Mouse (Mus musculus) mouse embryonic stem cell (cell line): ENCODE results near the gene Hfm1.

Experiments
- in situ Hi-C, 2 experiments: fragments of 300-500 bp; cut with MboI; formaldehyde crosslinking; loops; 1 replicate in 1 of 2; 3 replicates in 1 of 2; pipeline ENCODE4 v1.14.3; 2019 to 2020; ENCODE audit warnings: low sequenced_read_pairs in 2 of 2, low pct_unique_long_range_greater_than_20kb in 1 of 2, mixed read lengths in 1 of 2; ENCODE audit not compliant: unreplicated experiment in 1 of 2

The Hfm1 gene

DNA sequence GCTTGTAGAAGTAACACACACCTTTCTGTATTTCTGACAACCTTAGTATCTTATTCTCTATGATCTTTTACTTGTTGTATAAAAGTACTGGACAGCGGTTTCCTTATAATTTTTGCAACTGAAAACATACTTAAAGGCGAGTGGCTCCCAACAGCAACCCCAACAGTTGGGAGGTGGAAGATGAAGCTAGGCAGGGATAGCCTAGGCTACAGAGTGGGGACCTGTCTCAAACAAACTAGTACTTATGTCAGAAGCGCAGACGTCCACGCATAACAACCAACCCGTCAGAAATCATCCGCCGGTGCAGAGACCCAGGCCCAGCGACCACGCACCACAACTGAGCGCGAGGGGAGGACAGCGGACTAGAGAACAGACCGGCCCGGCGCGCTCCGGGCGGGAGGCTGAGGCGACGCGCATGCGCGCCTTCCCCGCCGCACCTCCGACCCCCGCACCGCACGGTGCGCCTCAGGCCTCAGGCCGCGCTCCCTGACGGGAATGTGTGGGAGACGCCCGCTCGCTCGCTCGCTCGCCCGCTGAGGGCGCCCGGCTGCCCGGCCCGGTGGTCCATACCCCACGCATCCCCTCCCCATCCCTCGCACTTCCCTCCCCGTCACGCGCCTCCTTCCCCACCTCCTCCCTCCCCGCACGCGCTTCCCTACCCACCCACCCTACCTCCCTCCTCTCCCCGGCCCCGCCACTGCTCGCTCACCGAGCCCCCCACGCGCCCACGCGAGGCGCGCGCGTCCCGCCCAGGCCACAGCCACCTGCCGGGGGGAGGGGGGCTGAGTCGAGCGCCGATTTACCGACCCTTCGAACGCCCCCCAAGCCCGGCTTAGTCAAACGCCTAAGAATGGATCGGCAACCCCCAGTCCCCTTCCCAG is at the start of gene Hfm1:
Hfm1 (minus strand) TSS at position 834 of the 881 bp plus-strand sequence.
- in situ Hi-C loops = no loop called here

DNA sequence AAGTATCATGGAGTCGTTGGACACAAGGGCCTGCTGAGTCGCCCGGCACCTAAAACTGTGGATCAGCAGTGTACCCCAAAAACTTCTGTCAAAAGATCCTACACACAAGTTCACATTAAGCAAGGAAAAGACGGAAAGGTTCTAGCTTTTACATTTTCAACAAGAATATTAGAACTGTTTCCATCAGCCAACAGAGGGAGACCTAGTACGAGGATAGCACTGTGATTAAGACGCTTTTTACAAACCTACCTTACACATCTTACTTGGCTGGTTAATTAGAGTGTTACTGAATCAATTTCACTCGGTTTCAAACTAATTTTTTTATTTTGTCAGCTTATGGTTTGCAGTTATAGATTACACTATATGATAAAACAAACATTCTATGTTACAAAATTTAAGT is 47.8 kb upstream of the Hfm1 start:
- in situ Hi-C loops = no loop called here

DNA sequence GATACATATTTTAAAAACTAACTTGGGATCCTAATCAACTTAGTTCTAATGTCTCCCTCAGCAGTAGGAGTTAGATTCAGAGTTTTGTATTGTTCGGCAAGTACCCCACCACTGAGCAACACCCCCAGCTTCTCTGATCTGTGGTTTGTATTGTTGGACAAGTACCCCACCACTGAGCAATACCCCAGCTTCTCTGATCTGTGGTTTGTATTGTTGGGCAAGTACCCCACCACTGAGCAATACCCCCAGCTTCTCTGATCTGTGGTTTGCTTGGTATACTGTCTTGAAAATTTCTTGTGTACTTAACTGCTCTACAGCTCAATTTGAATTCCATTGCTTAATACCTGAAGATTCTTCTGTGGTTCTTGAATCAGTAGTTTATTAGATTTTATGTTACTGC is 41.5 kb upstream of the Hfm1 start:
- in situ Hi-C loops = no loop called here

DNA sequence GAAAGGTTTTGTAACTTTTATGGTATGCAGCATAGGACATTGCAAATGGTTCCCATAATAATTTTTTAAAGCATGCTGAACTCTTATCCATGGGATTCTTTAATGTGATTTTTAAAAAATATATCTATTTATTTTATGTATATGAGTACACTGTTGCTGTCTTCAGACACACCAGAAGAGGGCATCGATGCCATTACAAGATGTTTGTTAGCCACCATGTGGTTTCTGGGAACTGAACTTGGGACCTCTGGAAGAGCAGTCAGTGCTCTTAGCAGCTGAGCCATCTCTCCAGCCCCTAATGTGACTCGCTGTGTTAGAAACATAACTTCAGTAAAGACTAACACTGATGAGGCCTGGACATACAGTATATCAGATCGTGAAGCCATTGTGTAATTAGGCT is 40.3 kb upstream of the Hfm1 start:
- in situ Hi-C loops = no loop called here

DNA sequence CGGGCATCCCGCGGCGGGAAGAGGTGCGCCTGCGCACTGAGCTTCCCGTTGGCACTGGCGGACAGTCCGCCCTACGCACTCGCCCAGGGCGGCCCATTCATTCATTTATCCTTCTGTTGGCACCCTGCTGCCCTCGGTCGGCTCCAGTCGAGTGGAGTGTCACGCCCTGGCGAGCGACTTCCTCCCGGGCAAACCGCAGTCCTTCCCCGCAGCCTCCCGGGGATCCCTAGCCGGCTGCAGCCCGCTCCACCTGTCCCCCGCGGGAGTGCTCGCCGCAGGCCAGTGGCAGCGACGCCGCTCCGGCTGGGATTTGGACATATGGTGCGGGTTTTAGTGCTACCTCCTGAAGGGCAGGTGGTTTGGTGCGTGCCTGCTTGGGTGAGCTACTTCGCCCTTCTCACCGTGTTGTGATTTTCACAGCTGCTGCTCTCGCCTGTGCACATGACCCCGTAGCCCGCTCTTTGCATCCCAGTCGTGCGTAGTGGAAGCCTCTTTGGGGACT is 38.4 kb upstream of the Hfm1 start:
- in situ Hi-C loops = no loop called here

DNA sequence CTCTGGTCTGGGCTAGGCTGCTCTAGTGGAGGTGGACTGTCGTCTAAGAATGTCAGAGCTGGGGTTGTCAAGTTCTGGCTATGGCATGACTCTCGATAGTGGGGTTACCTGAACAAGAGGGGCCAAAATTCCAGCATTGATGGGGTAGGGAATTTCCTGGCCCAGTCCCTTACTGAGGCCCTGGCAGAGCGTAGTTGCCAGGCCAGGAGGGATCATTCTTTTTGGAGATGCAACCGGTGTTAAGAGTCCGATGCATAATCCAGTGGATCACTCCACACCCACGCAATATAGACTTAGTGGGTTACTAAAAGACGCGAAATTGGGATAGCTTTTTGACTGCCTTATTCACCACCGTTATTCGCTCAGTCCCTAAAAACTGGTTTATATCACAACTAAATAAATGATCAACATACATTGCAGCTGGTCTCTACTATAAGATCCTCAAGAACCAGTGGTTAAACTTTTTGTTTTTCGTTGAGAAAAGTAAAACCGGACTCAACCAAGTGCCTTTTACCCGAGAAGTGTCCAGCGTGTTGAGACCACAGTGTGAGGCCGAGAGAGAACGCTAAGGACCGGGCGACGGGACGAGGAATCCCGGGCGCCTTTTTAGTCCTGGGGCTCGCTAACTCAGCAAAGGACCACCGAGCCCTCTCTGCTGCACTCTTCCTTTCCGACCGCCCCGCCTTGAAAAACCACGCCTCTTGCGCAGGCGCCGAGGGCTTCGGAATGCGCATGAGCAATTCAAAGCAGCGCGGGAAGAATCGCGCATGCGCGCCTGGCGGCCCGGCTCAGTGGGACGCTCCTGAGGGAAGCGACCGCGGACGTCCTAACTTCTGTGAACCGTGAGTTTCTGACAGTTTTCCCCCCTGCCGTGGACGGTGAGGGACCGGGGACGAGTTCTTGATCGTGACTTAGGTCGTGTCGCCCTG is 37.7 kb upstream of the Hfm1 start, which contains the start of gene Cdc7:
Cdc7 (plus strand) TSS at position 739 of the 929 bp plus-strand sequence.
- in situ Hi-C loops = no loop called here

DNA sequence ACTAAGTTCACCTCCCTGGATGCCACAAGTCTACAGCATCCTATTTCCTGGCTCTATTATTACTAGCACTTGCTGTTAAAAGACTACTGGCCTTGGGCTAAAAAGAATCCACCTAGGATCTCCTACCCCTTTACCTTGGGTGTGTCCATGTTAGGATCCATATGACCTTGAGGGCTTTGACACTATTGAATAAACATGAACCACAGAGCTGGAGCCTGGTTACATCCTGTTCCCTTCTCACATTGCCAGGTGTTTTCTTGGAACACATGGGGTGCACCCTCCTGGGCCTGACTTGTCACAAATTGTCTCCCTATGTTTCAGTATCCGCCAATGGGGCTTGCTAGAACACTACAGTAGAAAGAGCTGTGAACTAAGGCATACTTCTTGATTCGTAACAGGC is 34.3 kb upstream of the Hfm1 start:
- in situ Hi-C loops = no loop called here

DNA sequence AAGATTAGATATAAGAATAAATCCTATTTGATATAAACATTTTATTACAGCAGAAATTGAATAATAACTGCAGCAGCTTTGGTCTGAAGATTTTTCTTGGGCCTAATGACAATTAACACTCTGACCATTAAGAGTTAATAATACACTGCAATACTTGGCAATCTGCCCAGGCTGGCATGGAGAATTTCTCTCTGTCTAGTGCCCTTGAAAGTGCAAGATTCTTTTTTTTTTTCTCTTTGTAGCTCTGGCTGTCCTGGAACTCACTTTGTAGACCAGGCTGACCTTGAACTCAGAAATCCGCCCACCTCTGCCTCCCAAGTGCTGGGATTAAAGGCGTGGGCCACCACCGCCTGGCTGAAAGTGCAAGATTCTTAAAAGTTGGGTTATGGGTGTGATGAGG is 32.9 kb upstream of the Hfm1 start:
- in situ Hi-C loops = no loop called here

DNA sequence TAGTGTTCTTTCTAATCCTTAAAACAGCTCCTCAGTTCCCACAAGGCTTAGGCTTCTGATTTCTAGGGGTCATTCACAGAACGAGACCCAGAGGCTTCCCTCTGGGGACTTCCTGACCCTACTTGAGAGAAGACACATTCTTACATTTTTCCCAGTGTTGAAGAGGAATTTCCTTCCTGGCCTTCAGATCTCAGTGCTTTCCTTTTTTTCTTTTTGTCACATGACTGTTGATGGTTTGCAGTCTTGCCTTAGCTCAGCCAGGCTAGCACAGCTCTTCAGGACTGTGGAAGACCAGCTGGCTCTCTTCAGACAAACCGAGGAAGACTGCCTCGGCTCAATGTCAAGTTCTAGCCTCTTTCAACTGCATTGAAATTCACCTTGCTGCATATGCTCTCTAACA is 30.3 kb upstream of the Hfm1 start:
- in situ Hi-C loops = no loop called here

DNA sequence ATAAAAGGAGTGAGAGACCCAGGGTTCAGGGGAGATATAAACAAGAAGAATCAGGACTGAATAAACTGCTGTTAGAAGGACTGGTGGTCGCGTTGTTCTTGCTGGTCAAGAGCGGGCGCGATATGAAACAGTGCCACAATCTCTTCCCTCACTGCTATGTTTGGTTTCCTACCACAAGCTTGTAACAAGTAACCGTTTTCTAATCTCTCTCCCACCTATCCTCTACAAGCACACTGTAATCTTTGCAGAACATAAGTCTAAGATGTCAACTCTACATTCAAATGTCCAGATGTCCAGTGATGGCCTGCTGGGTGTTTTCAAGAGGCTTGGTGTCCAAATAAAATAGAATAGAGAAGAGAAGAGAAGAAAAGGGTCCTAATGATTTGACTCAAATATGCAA is 22.6 kb upstream of the Hfm1 start:
- in situ Hi-C loops = no loop called here

DNA sequence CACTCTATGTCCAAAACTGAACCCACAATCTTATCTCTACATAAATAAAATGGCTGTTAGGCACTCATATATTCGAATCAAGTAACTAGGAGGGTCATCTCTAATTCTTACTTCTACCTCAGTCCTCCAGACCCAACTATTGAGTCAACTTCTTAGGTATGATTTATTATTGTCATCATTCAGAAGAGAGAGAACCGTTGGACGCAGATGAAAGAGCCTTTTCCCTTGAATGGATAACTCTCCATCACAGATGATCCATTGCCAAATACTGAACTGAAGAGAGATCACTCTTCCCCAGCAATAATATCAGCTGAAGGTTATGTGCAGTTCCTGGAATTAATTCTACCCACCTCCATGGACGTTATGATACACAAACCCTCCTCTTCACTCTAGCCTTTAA is 20.2 kb upstream of the Hfm1 start:
- in situ Hi-C loops = no loop called here

DNA sequence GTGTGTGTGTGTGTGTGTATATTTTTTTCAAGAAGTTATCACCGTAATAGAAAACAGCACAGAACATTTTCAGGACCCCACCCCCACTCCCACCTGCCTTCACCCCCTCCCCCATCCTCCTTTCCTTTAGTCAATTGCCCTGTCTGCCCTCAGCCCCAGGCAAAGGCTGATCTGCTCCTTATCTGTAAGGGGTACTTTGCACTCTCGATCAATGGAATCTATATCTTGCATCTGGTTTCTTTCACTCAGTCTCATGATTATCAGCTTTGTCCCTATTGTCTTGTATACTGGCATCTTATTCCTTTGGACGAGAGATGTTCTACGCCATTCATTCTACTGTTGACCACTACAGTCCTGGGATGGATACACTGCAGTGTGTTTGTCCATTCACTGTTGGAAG is 1.9 kb upstream of the Hfm1 start:
- in situ Hi-C loops = no loop called here

DNA sequence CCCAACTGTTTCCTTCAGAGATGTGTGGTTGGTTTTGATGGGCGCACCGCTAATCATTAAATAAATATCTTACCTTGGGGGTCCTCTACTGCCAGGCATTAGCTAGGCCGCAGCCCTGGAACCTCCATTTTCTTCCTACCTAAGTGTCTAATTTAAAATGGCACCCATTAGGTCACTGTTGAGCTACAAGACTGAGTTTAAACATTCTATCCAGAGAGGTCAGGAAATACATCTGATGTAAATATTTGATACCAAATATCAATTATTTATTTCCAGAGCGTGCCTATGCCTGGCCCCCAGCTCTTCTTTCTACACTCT is 207 bp upstream of the Hfm1 start:
- in situ Hi-C loops = no loop called here

DNA sequence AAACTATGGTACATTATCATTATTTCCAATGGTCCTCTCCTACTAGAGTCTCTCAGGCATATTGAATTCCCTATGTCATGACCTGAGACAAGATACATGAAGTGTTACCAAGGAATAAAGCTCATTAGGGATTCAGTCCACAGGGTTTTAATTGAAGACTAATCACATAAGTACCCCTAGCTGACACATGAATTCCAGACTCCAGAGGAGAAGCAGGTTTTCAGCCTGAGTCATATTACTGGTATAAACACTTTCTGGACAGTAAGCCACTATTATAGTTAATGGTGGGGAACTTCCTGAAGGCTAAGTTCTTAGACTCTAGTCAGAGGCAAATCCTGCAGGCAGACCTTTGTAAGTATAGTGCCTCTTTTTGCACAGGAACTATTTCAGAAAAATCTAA is 6.8 kb downstream of the Hfm1 start:
- in situ Hi-C loops = no loop called here

DNA sequence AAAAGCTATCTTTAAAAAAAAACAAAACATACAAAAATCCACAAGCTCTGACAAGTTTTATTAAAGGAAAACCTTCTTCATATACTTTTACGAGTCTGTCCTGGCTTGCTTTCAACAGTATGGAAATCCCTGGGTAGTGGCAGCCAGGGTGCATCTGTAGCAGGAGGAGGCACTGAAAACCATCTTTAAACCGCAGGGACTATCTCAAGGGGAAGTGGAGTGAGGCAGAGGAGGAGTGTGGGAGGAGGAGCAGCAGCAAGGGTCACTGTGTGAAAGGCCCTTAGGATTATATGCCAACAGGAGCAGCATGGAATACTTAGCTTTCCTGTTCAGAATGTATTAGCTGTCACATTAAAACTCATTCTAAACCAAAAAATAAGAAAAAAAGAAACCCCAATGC is 29.2 kb downstream of the Hfm1 start:
- in situ Hi-C loops = no loop called here

DNA sequence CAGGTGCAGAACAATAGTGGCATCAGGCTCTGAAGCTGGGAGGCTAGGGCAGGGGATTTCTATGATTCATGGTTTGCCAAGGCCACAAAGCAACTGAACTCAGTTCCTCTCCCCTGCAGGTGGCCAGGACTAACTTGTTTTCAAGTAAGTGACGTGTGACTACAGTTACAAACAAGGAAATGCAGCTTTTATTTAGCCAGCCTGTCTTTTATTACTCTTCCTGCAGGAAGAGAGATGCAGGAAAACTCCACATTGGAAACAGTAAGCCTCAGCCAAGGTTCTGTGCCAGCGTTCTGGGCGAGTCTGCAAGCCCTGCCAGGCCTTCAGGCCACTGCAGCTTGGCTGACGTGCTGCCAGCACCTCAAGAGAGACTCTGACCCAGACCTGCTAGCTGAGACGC is 34.3 kb downstream of the Hfm1 start:
- in situ Hi-C loops = no loop called here

DNA sequence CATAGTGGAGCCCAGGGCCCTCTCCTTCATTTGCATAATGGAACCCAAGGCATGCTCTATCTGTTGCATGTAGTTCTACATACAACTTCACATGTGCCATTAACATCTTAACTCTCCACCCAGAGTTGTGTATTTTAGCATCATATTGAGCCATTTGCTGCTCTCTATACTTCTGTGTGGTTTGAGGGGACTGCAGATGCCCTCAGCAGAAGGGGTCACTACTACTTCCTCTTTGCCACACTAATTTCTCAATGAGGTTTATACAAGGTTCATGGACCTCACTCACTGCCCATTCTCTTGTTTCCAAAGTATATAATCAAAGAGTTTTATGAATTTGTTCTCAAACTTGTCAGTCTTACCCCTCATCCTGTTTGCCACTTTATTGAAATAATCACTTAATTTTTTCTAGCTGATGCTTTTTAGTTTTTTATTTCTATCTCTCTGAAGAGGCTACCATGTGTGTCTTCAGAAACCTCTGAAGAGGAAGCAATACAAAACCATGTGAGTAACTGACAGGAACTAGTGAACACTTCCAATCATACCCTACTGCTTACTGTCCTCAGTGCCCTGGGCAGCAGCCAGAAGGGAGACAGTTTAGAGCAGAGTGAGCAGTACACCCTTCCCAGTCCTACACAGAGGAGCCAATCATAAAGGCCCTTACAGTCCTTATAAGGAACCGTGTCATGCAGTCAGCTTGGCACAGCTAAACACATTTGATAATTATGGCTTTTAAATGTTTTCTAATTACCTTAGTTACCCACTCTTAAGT is 38.6 kb downstream of the Hfm1 start:
- in situ Hi-C loops = no loop called here

DNA sequence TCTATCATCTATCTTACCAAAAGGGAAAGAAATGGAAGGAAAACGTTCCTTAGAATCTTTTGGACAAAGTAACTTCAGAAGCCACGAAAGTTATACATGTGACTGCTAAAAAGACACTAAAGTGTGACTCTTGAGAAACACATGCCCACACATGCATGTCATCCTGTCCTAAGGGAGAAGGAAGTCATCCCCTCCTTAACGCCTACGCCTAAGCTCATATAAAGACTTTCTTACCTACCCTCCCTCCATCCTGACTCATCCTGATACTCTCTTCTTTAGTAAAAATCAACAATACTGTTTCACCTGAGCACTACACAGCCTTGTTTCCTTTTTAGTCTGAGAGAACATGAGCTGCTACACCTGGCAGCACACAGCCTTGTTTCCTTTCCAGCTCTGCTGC is 40.6 kb downstream of the Hfm1 start:
- in situ Hi-C loops = no loop called here

DNA sequence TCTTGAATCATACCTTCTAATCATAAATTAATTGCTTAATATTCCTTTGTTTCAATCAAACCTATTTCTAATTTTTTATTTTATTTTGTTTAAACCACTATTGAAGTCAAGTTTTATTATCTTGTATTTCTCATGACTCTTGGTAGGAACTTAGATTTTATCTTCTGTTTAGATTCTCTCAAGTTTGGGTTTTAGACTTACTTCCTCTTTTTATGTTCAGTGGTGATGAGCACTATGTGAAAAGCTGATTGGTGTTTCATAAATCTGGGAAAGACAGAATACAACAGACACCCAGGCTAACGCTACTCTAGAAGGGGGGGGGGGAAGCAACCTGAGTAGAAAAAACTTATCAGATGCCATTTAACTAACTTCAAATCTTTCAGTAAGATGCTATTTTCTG is 49.7 kb downstream of the Hfm1 start:
- in situ Hi-C loops = no loop called here
